Mouse (Mus musculus): ENCODE measurements around the gene Apopt1.
A peak's percentile ranks its signal among the peaks of the same experiment; 100 is the strongest.

The Apopt1 gene

GRCm38 (mm10) chr12:111713004-111713651 is at the start of gene Apopt1, which contains the start of gene Bag5:
TSS of gene Apopt1 (plus strand) at chr12:111713261.
TSS of gene Bag5 (minus strand) at chr12:111713257.
- peak; percentile 97 for DNase-seq (ENCODE audit: low read depth, low spot score)

- no peak for DNase-seq (ENCODE audit: low read depth, low spot score)
Measured at GRCm38 (mm10) chr12:111664144-111664634, 48.9 kb upstream of the Apopt1 start.

GRCm38 (mm10) chr12:111665041-111665880 is 47.8 kb upstream of the Apopt1 start:
- no peak for DNase-seq (ENCODE audit: low read depth, low spot score)

GRCm38 (mm10) chr12:111666380-111666779 is 46.7 kb upstream of the Apopt1 start:
- DNase-seq (ENCODE audit: low read depth, low spot score): no peak

- DNase-seq (ENCODE audit: low read depth, low spot score): no peak
Measured at GRCm38 (mm10) chr12:111667421-111667820, 45.6 kb upstream of the Apopt1 start.

- peak; percentile 97 for DNase-seq (ENCODE audit: low read depth, low spot score)
Measured at GRCm38 (mm10) chr12:111668457-111668912, 44.6 kb upstream of the Apopt1 start.

- peak; percentile 22 for DNase-seq (ENCODE audit: low read depth, low spot score)
Measured at GRCm38 (mm10) chr12:111669000-111669788, 43.9 kb upstream of the Apopt1 start.

- DNase-seq (ENCODE audit: low read depth, low spot score): no peak
Measured at GRCm38 (mm10) chr12:111669961-111670360, 43.1 kb upstream of the Apopt1 start.

- no peak for DNase-seq (ENCODE audit: low read depth, low spot score)
Measured at GRCm38 (mm10) chr12:111670371-111670971, 42.6 kb upstream of the Apopt1 start.

GRCm38 (mm10) chr12:111670976-111671375 is 42.1 kb upstream of the Apopt1 start:
- no peak for DNase-seq (ENCODE audit: low read depth, low spot score)

- peak; percentile 87 for DNase-seq (ENCODE audit: low read depth, low spot score)
Measured at GRCm38 (mm10) chr12:111671431-111671902, 41.6 kb upstream of the Apopt1 start.

GRCm38 (mm10) chr12:111672176-111672575 is 40.9 kb upstream of the Apopt1 start, which contains the start of gene Ckb:
TSS of gene Ckb (minus strand) at chr12:111672338.
- peak; percentile 73 for DNase-seq (ENCODE audit: low read depth, low spot score)

GRCm38 (mm10) chr12:111672581-111672980 is 40.5 kb upstream of the Apopt1 start:
- DNase-seq (ENCODE audit: low read depth, low spot score): no peak

GRCm38 (mm10) chr12:111674850-111675486 is 38.1 kb upstream of the Apopt1 start:
- no peak for DNase-seq (ENCODE audit: low read depth, low spot score)

GRCm38 (mm10) chr12:111675797-111676580 is 37.1 kb upstream of the Apopt1 start:
- no peak for DNase-seq (ENCODE audit: low read depth, low spot score)

- no peak for DNase-seq (ENCODE audit: low read depth, low spot score)
Measured at GRCm38 (mm10) chr12:111677421-111677820, 35.6 kb upstream of the Apopt1 start.

GRCm38 (mm10) chr12:111677882-111678669 is 35.0 kb upstream of the Apopt1 start, which contains the start of gene Trmt61a:
TSS of gene Trmt61a (plus strand) at chr12:111678105.
- peak; percentile 95 for DNase-seq (ENCODE audit: low read depth, low spot score)

GRCm38 (mm10) chr12:111678670-111678933 is 34.5 kb upstream of the Apopt1 start:
- DNase-seq (ENCODE audit: low read depth, low spot score): no peak

GRCm38 (mm10) chr12:111678997-111679396 is 34.1 kb upstream of the Apopt1 start:
- DNase-seq (ENCODE audit: low read depth, low spot score): no peak

Measured in CD4-positive, CD25-positive, alpha-beta regulatory T cell, adult 2 months (primary cell).